Mouse (Mus musculus): ENCODE measurements around the gene Apbb1.

The Apbb1 gene

DNA sequence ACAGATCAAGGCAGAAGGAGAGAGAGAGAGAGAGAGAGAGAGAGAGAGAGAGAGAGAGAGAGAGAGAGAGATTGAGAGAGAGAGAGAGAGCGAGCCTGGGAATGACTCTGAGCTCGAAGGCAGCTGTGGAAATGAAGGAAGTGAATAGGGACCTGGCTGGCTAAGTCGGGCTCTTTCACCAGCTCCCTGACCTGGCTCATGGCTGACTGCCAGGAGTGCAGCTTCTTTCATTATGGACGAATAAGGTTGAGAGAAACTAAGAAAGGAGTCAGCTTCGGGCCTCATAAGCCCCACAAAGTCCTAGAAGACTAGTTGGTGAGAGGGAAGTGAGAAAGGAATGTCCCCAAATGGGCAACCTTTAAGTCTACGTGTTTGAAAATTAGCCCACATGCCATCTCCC, 61.3 kb downstream of the Apbb1 start:
- DNase-seq (ENCODE audit: low read depth in 1 of 2, low spot score in 2 of 2): no peak

DNA sequence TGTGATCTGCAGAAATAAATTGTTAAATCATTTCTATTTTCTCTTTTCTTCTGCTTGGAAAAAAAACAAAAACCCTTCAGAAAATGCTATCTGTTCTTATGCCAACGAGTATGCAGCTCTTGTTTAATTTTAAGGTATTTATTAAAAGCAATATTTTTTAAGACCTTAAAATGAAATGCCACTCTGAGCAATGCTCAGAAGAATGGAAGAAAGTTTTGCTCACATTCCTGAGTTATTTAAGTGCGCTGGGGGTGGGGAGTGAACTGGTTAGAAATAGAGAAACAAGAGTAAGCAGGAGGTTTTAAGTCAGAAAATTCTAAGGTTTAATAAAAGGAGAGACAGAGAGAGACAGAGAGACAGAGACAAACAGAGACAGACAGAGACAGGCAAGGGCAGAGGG, 61.7 kb downstream of the Apbb1 start:
- DNase-seq (ENCODE audit: low read depth in 1 of 2, low spot score in 2 of 2): no peak

DNA sequence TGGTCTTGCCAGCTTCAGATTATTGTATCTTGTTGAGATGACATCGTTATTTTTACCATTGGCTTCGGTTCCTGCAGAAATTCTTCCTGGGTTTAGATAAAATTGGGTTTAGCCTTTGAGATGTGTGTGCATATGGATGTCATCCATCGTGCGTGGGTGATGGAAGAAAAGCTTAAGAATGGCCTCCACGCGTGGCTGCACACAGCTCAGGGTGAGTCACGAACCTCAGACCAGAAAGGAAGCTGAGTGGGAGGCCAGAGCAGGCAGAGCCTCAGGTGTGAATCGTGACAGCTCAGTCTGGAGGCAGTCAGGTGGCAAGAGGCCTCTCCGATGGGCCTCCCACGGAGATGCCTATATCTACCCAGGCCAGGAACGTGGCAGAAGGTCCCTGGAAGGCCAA, 62.1 kb downstream of the Apbb1 start:
- no peak for DNase-seq (ENCODE audit: low read depth in 1 of 2, low spot score in 2 of 2)

DNA sequence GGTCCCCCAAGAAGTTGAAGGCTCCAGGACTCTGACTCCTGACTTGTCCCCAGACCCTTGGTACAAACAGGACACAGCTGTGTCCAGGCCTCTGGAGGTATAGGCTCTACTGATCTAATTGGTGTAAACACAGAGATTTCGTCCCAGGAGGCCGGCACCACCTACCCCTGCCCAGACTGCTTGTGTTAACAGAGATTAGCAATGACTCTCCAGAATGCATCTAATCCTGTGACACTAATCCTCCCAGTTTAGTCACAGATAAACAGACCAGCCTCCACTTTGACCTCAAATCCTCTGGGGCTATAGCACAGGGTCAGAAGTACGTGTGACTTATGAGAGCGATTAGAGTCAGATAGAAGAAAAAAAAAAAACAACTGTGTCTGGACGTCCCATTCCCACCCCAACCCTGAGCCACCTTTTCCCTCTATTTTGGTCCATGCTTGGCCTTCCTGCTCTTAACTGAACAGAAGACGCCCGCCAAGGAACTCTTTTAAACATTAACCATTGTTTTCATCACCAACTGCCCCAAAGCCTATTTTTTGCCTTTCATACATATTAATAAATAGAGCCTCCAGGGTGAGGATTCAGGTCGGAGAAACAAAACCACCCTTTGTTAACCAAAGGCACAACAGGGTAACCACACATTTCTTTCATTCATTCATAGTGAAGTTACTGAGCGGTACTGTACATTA, 64.6 kb downstream of the Apbb1 start:
- DNase-seq (ENCODE audit: low read depth in 1 of 2, low spot score in 2 of 2): no peak

DNA sequence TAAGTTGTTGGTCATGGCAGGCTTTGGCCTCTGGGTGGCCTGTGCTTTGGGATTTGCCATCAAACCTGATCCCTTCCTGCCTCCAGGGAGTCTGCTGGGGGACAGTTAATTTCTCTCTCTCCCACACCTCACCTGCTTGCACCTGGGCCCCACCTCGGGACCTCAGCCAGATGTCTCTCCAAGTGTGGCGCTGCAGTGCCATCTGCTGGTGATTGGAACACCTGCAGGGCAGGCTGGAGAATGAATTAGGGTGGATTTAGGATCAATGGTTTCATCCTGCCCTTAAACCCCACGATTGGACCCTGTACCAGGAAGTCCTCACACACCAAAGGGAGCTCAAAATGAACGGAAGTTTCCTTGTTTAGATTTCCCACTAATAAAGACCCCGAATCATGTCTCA, 66.3 kb downstream of the Apbb1 start:
- DNase-seq (ENCODE audit: low read depth in 1 of 2, low spot score in 2 of 2): no peak

DNA sequence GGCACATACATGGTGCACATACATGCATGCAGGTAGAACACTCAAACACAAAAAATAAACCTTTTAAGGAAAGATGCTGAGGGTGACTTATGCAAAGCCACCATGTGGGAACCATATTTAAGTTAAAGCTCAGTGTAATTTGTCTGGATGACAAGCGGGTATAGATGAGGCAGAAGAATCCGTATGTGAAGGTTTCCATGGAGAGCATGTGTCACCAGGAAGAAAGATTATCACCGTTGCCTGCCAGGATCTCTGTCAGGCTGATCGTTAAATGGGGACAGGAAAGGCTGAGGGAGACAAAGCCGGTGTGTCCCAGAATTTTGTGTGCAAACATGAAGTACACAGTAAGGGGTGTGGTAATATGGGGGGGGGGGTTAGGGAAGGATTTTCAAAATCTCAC, 66.9 kb downstream of the Apbb1 start:
- no peak for DNase-seq (ENCODE audit: low read depth in 1 of 2, low spot score in 2 of 2)

DNA sequence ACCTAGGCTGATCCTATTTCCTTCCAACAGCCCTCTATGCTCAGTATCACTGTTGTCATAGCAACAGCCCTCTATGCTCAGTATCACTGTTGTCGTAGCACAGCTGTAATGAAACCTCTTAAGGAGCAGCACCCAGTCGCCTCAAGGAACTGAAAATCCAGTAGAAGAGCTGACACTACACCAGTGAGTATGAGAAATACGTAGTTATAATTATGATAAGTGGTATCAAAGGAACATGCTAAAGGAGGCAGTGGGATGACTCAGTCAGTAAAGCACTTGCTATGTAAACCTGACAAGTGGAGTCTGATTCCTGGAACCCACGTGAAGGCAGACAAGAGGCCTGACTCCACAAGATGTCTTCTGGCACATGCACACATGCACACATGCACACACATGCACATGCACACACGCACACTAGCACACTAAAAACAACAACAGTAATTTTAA, 67.6 kb downstream of the Apbb1 start:
- no peak for DNase-seq (ENCODE audit: low read depth in 1 of 2, low spot score in 2 of 2)

DNA sequence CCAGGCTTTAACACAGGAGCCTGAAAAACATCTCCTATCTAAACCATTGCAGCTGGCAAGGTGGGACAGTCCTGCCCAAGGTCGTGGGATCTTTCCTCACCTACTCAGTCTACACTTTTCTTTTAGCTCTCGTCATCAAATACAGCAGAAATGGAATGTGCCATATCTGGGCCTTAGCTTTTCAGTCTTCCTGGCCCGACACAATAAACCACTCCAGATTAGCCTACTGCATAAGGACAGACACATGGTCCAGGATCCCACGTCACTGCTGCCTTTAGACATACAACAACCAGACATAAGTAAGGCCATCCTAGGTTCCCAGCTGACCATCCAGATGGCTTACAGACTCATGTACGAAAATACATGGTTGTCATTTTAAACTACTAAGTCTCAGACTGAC, 71.3 kb downstream of the Apbb1 start:
- no peak for DNase-seq (ENCODE audit: low read depth in 1 of 2, low spot score in 2 of 2)

All from monocyte, adult 2 months (primary cell).